Comparison of ENCODE assay signal across 24 mouse cellular contexts in genomic region chr1:72612172-72612571, GRCm38 (mm10). TPM values are rescaled to one million over a fixed set of nuclear protein-coding genes. Genes with fewer than 3 reads are reported as not detected.
DNase-seq lines count a peak whose midpoint lies in the region; ATAC-seq and TF ChIP-seq lines count a peak whose summit lies in the region.
"Had no signal": no experiment of that assay in that cellular context is flagged by ENCODE, and none has a peak within 500 bp of the region (broad histone marks: within the 10 kb centered on the region; RNA-seq: fewer than 3 reads in every experiment).

No protein-coding gene starts in this region.

- H3K36me3 ChIP-seq in forebrain, embryonic 14.5 days (ENCODE audit: control insufficient read depth, insufficient read depth, low read length) = peaks cover 88% of the 10 kb centered on the region
- H3K36me3 ChIP-seq in forebrain, embryonic 12.5 days (replicated peaks) = peaks cover 78% of the 10 kb centered on the region
- peaks cover 82% of the 10 kb centered on the region for H3K36me3 ChIP-seq in forebrain, postnatal 0 days (ENCODE audit: insufficient read depth)
- H3K36me3 ChIP-seq in forebrain, embryonic 13.5 days (ENCODE audit: poor library complexity, severe bottlenecking) = peaks cover 92% of the 10 kb centered on the region

- no peak overlapping the region for H3K27ac ChIP-seq in forebrain, embryonic 14.5 days (ENCODE audit: low read depth, low read length)
- no peak overlapping the region for H3K27ac ChIP-seq in forebrain, embryonic 12.5 days
- no peak overlapping the region for H3K27ac ChIP-seq in forebrain, postnatal 0 days (ENCODE audit: low read depth, low read length)
- no peak overlapping the region for H3K27ac ChIP-seq in forebrain, embryonic 13.5 days
- H3K27ac ChIP-seq: embryonic facial prominence, embryonic 10.5 days; embryonic facial prominence, embryonic 12.5 days; forebrain, embryonic 15.5 days had no signal

- no peak for TF ChIP-seq CTCF in forebrain, postnatal 0 days (IDR thresholded peaks at IDR 0.05; ENCODE audit: low read depth)

- H3K4me3 ChIP-seq in forebrain, embryonic 14.5 days (ENCODE audit: low read depth, low read length) = no peak overlapping the region
- H3K4me3 ChIP-seq in forebrain, embryonic 12.5 days (replicated peaks) = no peak overlapping the region
- no peak overlapping the region for H3K4me3 ChIP-seq in forebrain, postnatal 0 days (ENCODE audit: low read depth, low read length)
- no peak overlapping the region for H3K4me3 ChIP-seq in forebrain, embryonic 13.5 days
- H3K4me3 ChIP-seq: embryonic facial prominence, embryonic 10.5 days; embryonic facial prominence, embryonic 12.5 days; forebrain, embryonic 15.5 days had no signal

- H3K4me1 ChIP-seq in forebrain, embryonic 14.5 days (ENCODE audit: control insufficient read depth, insufficient read depth, low read length) = no peaks in the 10 kb centered on the region
- no peaks in the 10 kb centered on the region for H3K4me1 ChIP-seq in forebrain, embryonic 12.5 days
- H3K4me1 ChIP-seq in forebrain, postnatal 0 days (ENCODE audit: insufficient read depth) = no peaks in the 10 kb centered on the region
- no peaks in the 10 kb centered on the region for H3K4me1 ChIP-seq in forebrain, embryonic 13.5 days
- H3K4me1 ChIP-seq: embryonic facial prominence, embryonic 10.5 days; embryonic facial prominence, embryonic 12.5 days; forebrain, embryonic 15.5 days had no signal

- peak; percentile 11 for DNase-seq in forebrain, embryonic 14.5 days (ENCODE audit: low spot score)
- no peak for DNase-seq in forebrain, postnatal 0 days
- DNase-seq in brain, adult 2 months (ENCODE audit: low read depth, low spot score) = peak; percentile 53
- DNase-seq in telencephalon, adult 2 months (ENCODE audit: low read depth, low spot score) = peak; percentile 31
- DNase-seq in right cerebral cortex, postnatal 10 days (ENCODE audit: low spot score in 2 of 2) = no peak
- DNase-seq: adrenal gland, adult 8-10 months; adrenal gland, postnatal 14 days; adrenal gland, postnatal 36 days; B cell, adult 2 months; cerebellum, adult 11-12 months; cerebellum, adult 2 months; cerebellum, adult 9-10 months; cerebellum, postnatal 10 days; cerebellum, postnatal 25 days had no signal

- 81% methylated on average over 6 of the region's 6 CpGs for WGBS in forebrain, embryonic 14.5 days
- WGBS in forebrain, embryonic 12.5 days = 89% methylated on average over 6 of the region's 6 CpGs
- WGBS in forebrain, postnatal 0 days = 79% methylated on average over 6 of the region's 6 CpGs
- 81% methylated on average over 6 of the region's 6 CpGs for WGBS in forebrain, embryonic 13.5 days

- H3K9me3 ChIP-seq in forebrain, embryonic 14.5 days (replicated peaks; ENCODE audit: control insufficient read depth, low read length) = no peaks in the 10 kb centered on the region
- H3K9me3 ChIP-seq in forebrain, embryonic 12.5 days = no peaks in the 10 kb centered on the region
- H3K9me3 ChIP-seq in forebrain, postnatal 0 days (ENCODE audit: low read length) = no peaks in the 10 kb centered on the region
- H3K9me3 ChIP-seq in forebrain, embryonic 13.5 days (replicated peaks) = no peaks in the 10 kb centered on the region
- H3K9me3 ChIP-seq: embryonic facial prominence, embryonic 10.5 days; embryonic facial prominence, embryonic 12.5 days; forebrain, embryonic 15.5 days; G1E had no signal

- H3K4me2 ChIP-seq in forebrain, embryonic 14.5 days (ENCODE audit: low read length) = no peak overlapping the region
- no peak overlapping the region for H3K4me2 ChIP-seq in forebrain, embryonic 12.5 days
- no peak overlapping the region for H3K4me2 ChIP-seq in forebrain, postnatal 0 days (ENCODE audit: low read depth)
- no peak overlapping the region for H3K4me2 ChIP-seq in forebrain, embryonic 13.5 days
- H3K4me2 ChIP-seq: embryonic facial prominence, embryonic 12.5 days; forebrain, embryonic 15.5 days had no signal

- no peaks in the 10 kb centered on the region for H3K27me3 ChIP-seq in forebrain, embryonic 14.5 days (replicated peaks; ENCODE audit: control insufficient read depth, insufficient read depth, low read length)
- H3K27me3 ChIP-seq in forebrain, embryonic 12.5 days = no peaks in the 10 kb centered on the region
- H3K27me3 ChIP-seq in forebrain, postnatal 0 days (ENCODE audit: insufficient read depth, low read length) = no peaks in the 10 kb centered on the region
- H3K27me3 ChIP-seq in forebrain, embryonic 13.5 days = no peaks in the 10 kb centered on the region
- H3K27me3 ChIP-seq: CH12.LX; embryonic facial prominence, embryonic 12.5 days; forebrain, embryonic 15.5 days; Patski had no signal

- no peak for ATAC-seq in forebrain, embryonic 14.5 days
- no peak for ATAC-seq in forebrain, embryonic 12.5 days (ENCODE audit: low FRiP score)
- ATAC-seq in forebrain, postnatal 0 days = peak; percentile 20; the same call in 1 of the 2 replicates
- no peak for ATAC-seq in forebrain, embryonic 13.5 days
- ATAC-seq: activated CD4-positive, CD25-positive, alpha-beta regulatory T cell, adult 4 months; CD4-positive, CD25-positive, alpha-beta regulatory T cell, adult 4 months; forebrain, embryonic 15.5 days; Patski had no signal

- no peak overlapping the region for H3K9ac ChIP-seq in forebrain, embryonic 14.5 days (ENCODE audit: low read length)
- no peak overlapping the region for H3K9ac ChIP-seq in forebrain, embryonic 12.5 days
- no peak overlapping the region for H3K9ac ChIP-seq in forebrain, postnatal 0 days
- H3K9ac ChIP-seq in forebrain, embryonic 13.5 days = no peak overlapping the region
- H3K9ac ChIP-seq: embryonic facial prominence, embryonic 12.5 days; forebrain, embryonic 15.5 days had no signal

RNA-seq across cellular contexts. Expression of gene Smarcal1, which starts 29.1 kb away (rescaled TPM):
- 28.6 and 35.0 TPM in 2 replicates for polyA plus RNA-seq in forebrain, embryonic 14.5 days (2014; fragmentation: Nextera tagmentation; extraction: Ambion mirVana)
- 31.7 and 31.8 TPM in 2 replicates for polyA plus RNA-seq in forebrain, embryonic 12.5 days (2016; fragmentation: Nextera tagmentation; extraction: Ambion mirVana)
- 40.9 and 43.7 TPM in 2 replicates for total RNA-seq in forebrain, postnatal 0 days (2014; rRNA removed)
- polyA plus RNA-seq in forebrain, postnatal 0 days (2015; fragmentation: Nextera tagmentation; extraction: Ambion mirVana) = 16.2 and 19.0 TPM in 2 replicates
- polyA plus RNA-seq in forebrain, embryonic 13.5 days (2015; fragmentation: Nextera tagmentation; extraction: Ambion mirVana) = 24.2 and 25.0 TPM in 2 replicates

Comparison
In these comparisons a context has a peak if more than half of its experiments do, and no peak if none do; other contexts are left out.
1. DNase-seq: peak in forebrain, embryonic 14.5 days (single experiment), brain, adult 2 months (single experiment) and telencephalon, adult 2 months (single experiment); none in forebrain, postnatal 0 days (single experiment) and right cerebral cortex, postnatal 10 days (0 of 2).